Mouse (Mus musculus) c-Kit-positive CD71-positive TER-119-positive erythroid progenitor cells, embryonic 14.5 days (primary cell): ENCODE measurements at regions not wholly inside any gene's neighbourhood (a gene's known extent, or its start where the extent isn't known, plus 50 kb on each side); places are given as distances from the start of the nearest gene placed in this dataset.

Experiments
- DNase-seq: peaks from one replicate; pipeline ENCODE4 v3.0.0-alpha.2; 2013; ENCODE audit warnings: low spot score

- no peak for DNase-seq
Measured at GRCm38 (mm10) chr3:104343096-104343495, 122.9 kb upstream of the Magi3 start.

- no peak for DNase-seq
Measured at GRCm38 (mm10) chr3:104342220-104342619, 122.0 kb upstream of the Magi3 start.

- DNase-seq = no peak
Measured at GRCm38 (mm10) chr3:104340331-104340730, 120.2 kb upstream of the Magi3 start.

DNA sequence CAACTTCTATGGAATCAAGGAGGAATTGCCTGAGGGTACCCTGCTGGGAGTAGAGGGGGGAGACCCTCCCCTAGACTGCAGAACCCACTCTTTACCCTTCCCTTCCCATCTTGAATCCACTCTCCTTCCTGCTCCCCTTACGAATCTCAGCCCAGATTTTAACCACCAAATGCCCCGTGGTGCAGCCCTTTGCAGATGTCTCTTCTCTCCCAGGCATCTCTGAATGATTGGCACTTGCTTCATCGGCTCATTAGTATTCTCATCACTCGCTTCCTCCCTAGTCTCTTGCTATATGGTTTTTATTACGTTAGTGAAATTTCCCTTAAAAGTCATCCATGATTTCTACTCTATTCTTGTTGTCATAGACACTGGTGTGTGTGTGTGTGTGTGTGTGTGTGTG, 116.7 kb upstream of the Magi3 start:
- no peak for DNase-seq

DNA sequence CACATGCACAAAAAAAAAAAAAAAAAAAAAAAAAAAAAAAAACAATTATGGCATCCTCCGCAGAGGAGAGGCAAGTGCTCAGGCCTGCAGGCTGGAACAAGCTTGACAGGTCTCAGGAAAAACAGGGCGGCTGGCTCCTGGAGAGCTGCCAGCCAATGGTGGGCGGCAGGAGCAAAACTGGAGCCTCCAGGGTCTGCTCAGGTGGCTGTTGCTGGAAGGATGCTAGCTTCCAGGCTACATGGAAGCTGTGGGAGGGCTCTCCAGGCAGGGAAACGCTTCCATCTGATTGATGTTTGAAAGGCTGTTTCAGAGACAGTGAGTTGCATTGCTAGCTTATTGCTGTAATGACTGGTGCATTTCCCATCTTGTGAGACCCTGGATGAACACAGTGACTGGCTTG, 116.1 kb upstream of the Magi3 start:
- DNase-seq = no peak

GRCm38 (mm10) chr3:104334760-104335159, 114.6 kb upstream of the Magi3 start:
- DNase-seq = no peak

- DNase-seq = no peak
Measured at GRCm38 (mm10) chr3:104333345-104333744, 113.2 kb upstream of the Magi3 start.

GRCm38 (mm10) chr3:104330646-104331045, 110.5 kb upstream of the Magi3 start:
- DNase-seq = no peak

- DNase-seq = peak; percentile 4
Measured at GRCm38 (mm10) chr3:104327829-104328228, 107.7 kb upstream of the Magi3 start.

GRCm38 (mm10) chr3:104327034-104327729, 107.0 kb upstream of the Magi3 start:
- peak; percentile 42 for DNase-seq

DNA sequence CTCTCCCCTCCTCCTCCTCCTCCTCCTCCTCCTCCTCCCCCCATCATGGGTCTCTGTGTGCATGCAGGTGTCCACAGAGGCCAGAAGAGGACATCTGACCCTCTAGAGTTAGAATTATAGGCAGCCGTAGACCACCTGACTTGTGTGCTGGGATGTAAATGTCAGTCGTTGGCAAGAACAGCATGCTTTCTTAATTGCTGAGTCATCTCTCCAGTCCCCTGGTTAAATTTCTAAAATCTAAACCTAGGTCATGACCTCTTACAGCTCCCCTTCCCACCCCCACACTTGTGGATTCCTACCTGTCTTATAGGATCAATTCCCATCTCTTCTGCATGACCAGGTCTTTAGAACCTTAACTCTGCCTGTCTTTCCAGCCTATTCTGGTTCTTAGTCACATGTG, 102.4 kb upstream of the Magi3 start:
- no peak for DNase-seq

GRCm38 (mm10) chr3:104320404-104320803, 100.2 kb upstream of the Magi3 start:
- DNase-seq = no peak

- no peak for DNase-seq
Measured at GRCm38 (mm10) chr3:104319377-104319776, 99.2 kb upstream of the Magi3 start.

DNA sequence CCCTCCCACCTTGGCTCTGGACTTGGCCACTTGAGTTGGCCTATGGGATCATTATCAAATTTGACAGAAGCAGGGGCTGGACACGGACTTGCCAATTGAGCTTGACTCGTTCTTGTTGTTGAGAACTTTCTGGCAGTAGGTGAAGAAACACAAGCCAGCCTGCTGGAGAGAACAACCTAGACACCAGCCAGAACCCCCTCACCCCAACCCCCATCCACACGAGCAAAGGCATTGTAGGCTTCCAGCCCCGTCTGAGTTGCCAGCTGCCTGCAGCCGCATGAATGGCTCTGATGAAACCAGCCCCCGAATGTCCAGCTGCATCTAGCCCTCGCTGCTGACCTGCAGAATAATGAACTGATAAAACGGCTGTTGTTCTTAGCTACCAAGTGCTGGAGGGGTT, 98.7 kb upstream of the Magi3 start:
- no peak for DNase-seq

DNA sequence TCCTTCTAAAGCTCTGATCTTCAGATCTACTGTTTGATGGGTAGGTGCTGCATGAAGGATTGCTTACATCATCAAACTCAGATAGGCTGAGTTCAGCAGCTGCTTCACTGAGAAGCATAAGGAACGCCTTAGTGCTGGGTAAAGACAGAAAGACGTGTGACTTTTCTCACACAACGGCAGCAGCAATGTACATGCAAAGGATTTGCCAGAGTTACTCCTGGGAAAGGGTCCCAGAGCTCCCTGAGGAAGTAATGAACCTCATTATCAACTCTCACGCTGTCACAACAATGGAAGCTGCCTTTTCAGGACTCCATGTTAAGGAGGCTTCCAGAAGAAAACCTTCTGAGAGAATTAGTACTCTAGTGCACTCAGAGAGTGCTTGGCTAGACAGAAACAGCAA, 97.4 kb upstream of the Magi3 start:
- no peak for DNase-seq

DNA sequence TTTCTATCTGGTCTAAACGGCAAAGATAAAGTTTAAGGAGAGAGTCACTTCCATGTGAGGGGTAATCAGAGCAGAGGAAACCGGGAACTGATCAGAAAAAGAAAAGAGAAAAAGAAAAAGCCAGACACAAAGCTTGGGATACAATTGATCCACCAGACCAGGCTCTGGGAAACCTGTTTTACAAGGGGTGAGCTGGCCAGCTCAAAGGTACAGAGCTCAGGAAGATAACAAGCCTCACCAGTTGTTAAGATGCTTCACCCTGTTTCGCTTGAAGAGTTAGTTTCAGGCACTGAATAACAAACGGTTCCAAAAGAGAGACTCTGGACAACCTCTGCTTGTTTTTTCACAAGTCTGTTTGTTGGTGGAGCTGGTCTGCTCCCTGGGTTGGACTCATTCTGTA, 92.9 kb upstream of the Magi3 start:
- no peak for DNase-seq

DNA sequence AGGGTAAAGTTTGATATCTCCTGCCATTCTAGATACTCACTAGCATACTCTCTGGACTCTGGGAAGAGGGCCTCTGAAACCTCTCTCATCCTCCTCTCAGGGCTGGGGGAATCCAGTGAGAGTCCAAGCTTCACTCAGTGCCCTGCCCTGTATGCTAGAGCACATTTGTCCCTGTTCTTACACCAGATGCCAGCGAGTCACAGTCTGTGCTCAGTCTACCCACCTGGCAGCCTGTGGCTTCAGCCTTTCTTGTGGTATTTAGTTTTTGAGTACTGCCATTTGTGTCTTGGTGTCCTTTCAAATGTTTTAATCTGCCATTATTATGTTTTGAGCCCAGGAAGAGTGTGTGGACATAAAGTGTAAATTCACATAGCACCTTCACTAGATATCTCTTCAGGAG, 86.8 kb upstream of the Magi3 start:
- no peak for DNase-seq

DNA sequence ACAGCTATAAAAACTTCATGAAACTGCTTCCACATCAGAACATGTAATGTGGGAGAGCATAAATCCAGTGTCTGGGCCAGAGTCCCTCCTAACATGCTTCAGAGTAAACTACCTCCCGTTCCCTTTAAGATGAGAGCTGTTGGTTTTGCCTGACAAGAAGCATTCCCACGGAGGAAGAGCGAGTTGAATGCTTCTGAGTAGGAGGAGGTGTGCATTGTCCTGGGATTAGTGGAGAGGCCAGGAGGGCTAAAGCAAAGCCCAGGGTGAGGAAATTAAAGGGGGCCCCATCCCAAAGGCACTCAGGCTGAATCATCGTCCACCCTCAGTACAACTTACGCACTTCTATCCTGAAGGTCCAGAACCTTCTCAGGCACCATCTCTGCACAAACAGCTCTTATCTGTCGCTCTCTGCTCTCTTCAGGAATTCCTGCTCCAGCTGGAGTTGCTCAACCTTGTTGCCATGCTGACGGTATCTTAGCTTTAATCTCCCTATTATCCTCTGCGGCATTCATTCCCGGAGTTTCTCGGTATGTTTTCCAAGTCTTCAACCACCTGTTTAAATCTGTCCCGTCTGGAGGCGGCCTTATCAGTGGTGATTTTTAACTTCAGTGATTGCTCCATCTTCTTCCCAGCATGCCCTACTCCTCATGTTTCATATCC, 85.9 kb upstream of the Magi3 start:
- no peak for DNase-seq

DNA sequence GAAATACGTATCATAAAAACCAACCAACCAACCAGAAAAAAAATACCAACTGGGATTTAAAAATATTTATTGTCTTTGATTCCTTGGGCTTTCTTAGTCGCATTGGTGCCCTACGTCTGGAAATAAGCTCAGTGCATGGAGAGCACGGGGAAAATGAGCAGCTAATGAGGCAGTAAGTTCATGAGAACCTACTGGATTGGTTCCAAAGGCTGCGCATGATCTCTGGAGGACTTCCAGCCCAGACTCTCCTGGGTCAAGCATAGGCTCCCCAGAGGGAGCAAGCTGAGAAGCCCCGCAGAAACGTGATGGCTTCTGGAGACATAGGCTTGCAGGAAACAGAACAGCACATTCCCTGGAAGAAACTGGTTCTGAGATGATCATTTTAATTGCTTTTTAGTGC, 83.4 kb upstream of the Magi3 start:
- no peak for DNase-seq

DNA sequence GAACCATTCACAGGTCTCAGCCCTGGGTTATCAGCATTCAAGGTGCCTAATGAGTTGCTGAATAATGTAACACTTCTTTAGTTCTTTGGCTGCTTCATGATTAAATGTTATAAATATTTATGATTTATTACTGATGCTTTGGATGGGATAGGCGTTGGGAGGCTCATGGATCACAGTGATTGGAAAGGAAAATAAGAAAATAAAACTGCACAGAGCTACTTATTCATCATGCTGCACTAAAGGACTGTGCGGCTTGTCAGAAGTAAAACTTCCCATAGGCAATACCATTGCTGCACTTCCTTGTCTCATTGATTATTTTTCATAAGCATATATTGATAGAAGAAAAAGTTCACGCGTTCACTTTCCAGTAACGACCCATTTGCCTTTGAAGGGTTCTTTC, 80.0 kb upstream of the Magi3 start:
- DNase-seq = no peak

DNA sequence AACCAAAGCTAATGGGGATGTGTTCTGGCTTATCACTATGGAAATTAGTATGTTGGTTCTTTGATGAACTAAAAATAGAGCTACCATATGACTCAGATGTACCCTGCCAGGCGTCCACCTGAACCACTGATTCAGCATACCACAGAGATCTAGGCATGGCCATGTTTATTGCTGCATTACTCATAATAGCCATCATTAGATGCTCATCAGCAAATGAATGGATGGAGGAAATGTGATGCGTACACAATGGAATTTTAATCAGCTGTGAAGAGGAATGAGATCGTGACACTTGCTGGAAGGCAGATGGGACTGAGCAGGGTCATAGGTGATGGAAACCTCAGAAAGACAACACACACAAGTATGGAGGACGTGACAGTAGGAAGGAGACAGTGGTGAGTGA, 78.7 kb upstream of the Magi3 start:
- DNase-seq = no peak

DNA sequence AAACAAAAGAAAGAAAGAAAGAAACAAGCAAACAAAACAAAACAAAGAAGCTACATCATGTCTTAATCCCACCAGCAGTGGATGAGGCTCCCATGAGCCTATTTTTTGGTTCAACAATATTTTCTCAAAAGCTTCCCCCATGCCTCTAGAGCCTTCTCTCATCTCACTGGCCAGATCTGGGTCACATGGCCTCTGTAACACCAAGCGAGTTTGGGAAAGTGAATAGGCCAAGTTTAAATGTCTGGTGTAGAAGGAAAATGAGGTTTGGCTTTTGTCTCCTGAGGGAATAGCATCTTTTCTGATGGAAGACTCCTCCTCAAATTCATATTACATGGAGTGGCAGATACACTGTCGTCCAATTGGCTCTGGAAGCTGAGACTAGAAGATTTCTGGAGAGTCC, 78.2 kb upstream of the Magi3 start:
- no peak for DNase-seq

DNA sequence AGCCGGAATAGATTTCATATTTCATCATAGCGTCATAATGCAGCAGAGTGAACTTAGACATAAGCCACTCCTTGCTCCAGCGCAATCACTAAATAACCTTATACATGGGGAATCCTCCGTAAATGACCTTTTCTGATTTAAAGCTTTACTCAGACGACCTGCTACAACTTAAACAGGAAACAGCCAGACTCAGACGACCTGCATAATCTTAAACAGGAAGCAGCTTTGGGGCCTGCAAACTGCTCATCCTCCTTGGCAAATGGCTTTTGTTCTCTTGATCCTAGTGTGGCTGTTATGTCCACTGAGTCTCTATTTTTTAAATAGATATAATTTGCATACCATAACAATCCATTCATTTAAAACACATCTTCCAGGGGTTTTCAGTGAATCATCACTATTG, 76.9 kb upstream of the Magi3 start:
- DNase-seq = no peak

DNA sequence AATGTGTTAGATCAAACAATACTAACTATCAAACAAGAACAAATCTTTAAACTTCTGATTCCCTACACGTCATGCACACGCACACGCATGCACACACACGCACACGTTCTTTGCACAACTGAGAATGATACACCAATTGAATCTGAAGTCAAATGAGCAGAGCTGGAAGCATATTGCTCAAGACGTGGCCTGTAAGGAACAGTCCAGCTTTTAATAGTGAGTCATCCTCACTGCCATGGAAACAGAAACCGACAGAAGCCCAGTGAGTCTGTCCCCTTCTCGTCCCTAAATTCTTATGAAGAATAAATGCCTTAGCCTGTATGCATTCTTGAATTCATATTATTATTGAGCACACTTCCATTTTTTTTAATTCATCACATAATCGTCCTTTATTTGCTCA, 75.7 kb upstream of the Magi3 start:
- no peak for DNase-seq
